Mouse (Mus musculus) cortical plate, adult 2 months (tissue): ENCODE data around the gene Eng.

ENCODE experiments used
- CTCF ChIP-seq: fragments of 200-500 bp; IDR thresholded peaks from 2 replicates; pipeline ENCODE4 v1.5.1; 2011; ENCODE audit warnings: mild to moderate bottlenecking, control low read depth, low read length; ENCODE audit not compliant: insufficient read depth; ENCODE audit errors: extremely low read depth
- POLR2A ChIP-seq: fragments of 200-500 bp; IDR thresholded peaks from 2 replicates; pipeline ENCODE4 v1.6.1; 2011; ENCODE audit warnings: mild to moderate bottlenecking, low read length, control low read depth; ENCODE audit not compliant: insufficient read depth; ENCODE audit errors: extremely low read depth

- no peak for TF ChIP-seq CTCF
- no peak for TF ChIP-seq POLR2A
Measured at GRCm38 (mm10) chr2:32693282-32693681, 46.9 kb downstream of the Eng start.
